Mouse (Mus musculus) liver, embryonic 16.5 days (tissue): ENCODE results near the gene Sat2. TPM values are rescaled to one million over a fixed set of nuclear protein-coding genes. Genes with fewer than 3 reads are reported as not detected.

ENCODE experiments used
- ATAC-seq: fragments of 200-750 bp; cut with Nextera tagmentation; 2 replicates; pipeline ENCODE4 v1.8.0; 2017; ENCODE audit warnings: low read depth, mild to moderate bottlenecking, moderate number of reproducible peaks, moderate library complexity
- H3K27ac ChIP-seq: fragments of 300-500 bp; sonication (generic); 2 replicates; pipeline ENCODE4 v1.5.1; 2014; ENCODE audit warnings: mild to moderate bottlenecking, low read length
- H3K27me3 ChIP-seq: fragments of 300-500 bp; sonication (generic); 2 replicates; pipeline ENCODE4 v1.6.1; 2014; ENCODE audit warnings: low read depth, low read length, mixed read lengths; ENCODE audit not compliant: control insufficient read depth, insufficient read depth
- H3K36me3 ChIP-seq: fragments of 300-500 bp; sonication (generic); 2 replicates; pipeline ENCODE4 v1.6.1; 2014; ENCODE audit warnings: mild to moderate bottlenecking; ENCODE audit not compliant: control insufficient read depth, insufficient read depth
- H3K4me1 ChIP-seq: fragments of 300-500 bp; sonication (generic); 2 replicates; pipeline ENCODE4 v1.6.1; 2014; ENCODE audit warnings: low read depth, low read length, mixed read lengths; ENCODE audit not compliant: control insufficient read depth
- H3K4me2 ChIP-seq: fragments of 300-500 bp; sonication (generic); 2 replicates; pipeline ENCODE4 v1.6.1; 2014; ENCODE audit warnings: low read depth, low read length, mixed read lengths
- H3K4me3 ChIP-seq: fragments of 300-500 bp; sonication (generic); 2 replicates; pipeline ENCODE4 v1.5.1; 2014; ENCODE audit warnings: low read depth, mild to moderate bottlenecking, low read length
- H3K9ac ChIP-seq: fragments of 300-500 bp; sonication (generic); 2 replicates; pipeline ENCODE4 v1.6.1; 2014; ENCODE audit warnings: low read depth, low read length
- H3K9me3 ChIP-seq: fragments of 300-500 bp; sonication (generic); replicated peaks from 2 replicates; pipeline ENCODE4 v1.6.1; 2016; ENCODE audit warnings: low read length; ENCODE audit not compliant: control insufficient read depth
- WGBS: fragments of 180-500 bp; shearing (Covaris S2); extraction: QIAGEN DNeasy Blood & Tissue Kit; methylation state at CpG from one replicate; pipeline ENCODE4 v1.1.7; 2014; ENCODE audit not compliant: insufficient replicate concordance; 5-methylcytosine and 5-hydroxymethylcytosine counted together
- microRNA counts: library from miRNA; unstranded; fragments of <30 nt; microRNA quantifications from one replicate; lab custom pipeline; 2016
- microRNA-seq: library from miRNA; unstranded; fragments of <30 nt; microRNA quantifications from one replicate; pipeline ENCODE4, GENCODE M21; 2016
- polyA plus RNA-seq: library from polyadenylated mRNA; unstranded; fragments of >200 nt; fragmentation: Nextera tagmentation; extraction: Ambion mirVana; gene quantifications from 2 replicates; pipeline ENCODE4 v1.2.1, GENCODE M21; 2015

Gene Sat2
- polyA plus RNA-seq, 1 experiment from 2014 or later: 11.5 TPM

DNA sequence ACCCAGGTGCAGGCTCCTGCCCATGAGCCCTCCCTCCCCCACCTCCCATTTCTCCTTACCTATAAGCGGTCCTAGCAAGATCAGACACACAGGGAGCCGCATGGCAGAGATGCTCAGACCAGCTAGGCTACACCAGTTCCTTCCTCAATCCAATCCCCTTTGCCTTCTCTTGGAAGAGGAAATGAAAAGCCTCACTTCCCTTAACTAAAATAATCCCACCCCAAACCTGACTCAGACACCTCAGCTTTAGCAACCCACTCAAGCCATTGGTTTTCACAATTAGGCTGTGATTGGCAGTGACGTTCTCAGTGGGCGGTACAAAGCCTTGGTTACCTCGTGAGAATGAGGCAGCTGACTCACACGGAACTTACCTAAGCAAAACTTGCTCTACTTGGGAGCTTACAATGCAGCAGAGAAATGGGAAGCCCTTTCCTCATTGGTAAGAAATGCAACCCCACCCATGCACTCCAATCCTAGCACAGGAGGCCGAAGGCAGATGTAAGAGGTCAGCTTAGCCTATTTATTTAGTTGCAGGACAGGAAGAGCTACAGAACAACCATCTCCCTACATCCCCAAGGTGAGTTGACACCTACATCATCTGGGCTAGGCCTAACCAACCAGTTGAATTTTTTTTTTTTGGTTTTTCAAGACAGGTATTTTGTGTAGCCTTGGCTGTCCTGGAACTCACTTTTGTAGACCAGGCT is 44.3 kb downstream of the Sat2 start, which contains the start of gene Cd68:
Gene Cd68 (minus strand): TSS at position 193 of the 704 bp plus-strand sequence.
- no peak within 1 kb of the TSS for H3K4me3 ChIP-seq
- ATAC-seq: no peak
- H3K27me3 ChIP-seq: no peaks in the 10 kb centered on the region
- H3K9ac ChIP-seq: no peak within 1 kb of the TSS
- no peaks in the 10 kb centered on the region for H3K9me3 ChIP-seq
- WGBS: 22% methylated on average over 7 of the region's 7 CpGs
- peaks cover 33% of the 10 kb centered on the region for H3K4me1 ChIP-seq
- H3K36me3 ChIP-seq: peaks cover 45% of the 10 kb centered on the region
- H3K27ac ChIP-seq: peak within 1 kb of the TSS; percentile 45
- no peak within 1 kb of the TSS; the same call in 1 of the 2 replicates for H3K4me2 ChIP-seq

DNA sequence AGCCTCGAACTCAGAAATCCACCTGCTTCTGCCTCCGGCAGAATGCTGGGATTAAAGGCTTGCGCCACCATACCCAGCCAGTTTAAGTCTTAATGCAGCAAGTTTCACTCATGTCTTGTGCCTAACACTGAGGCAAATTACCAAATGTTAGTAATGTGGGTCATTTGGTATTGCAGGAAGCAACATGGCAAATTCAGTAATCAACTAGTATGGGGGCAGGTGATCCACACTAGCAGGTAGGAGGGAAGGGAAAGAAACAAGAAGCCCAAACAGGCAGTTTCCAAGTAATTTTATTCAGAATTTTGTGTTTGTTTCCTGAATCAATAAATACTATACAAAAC is 44.8 kb downstream of the Sat2 start:
- peaks cover 45% of the 10 kb centered on the region for H3K36me3 ChIP-seq
- 76% methylated on average over 3 of the region's 3 CpGs for WGBS
- H3K27ac ChIP-seq: no peak overlapping the region
- H3K4me1 ChIP-seq: peaks cover 28% of the 10 kb centered on the region
- no peak overlapping the region for H3K9ac ChIP-seq
- no peak overlapping the region for H3K4me2 ChIP-seq
- H3K9me3 ChIP-seq: no peaks in the 10 kb centered on the region
- ATAC-seq: no peak
- no peaks in the 10 kb centered on the region for H3K27me3 ChIP-seq
- H3K4me3 ChIP-seq: no peak overlapping the region

DNA sequence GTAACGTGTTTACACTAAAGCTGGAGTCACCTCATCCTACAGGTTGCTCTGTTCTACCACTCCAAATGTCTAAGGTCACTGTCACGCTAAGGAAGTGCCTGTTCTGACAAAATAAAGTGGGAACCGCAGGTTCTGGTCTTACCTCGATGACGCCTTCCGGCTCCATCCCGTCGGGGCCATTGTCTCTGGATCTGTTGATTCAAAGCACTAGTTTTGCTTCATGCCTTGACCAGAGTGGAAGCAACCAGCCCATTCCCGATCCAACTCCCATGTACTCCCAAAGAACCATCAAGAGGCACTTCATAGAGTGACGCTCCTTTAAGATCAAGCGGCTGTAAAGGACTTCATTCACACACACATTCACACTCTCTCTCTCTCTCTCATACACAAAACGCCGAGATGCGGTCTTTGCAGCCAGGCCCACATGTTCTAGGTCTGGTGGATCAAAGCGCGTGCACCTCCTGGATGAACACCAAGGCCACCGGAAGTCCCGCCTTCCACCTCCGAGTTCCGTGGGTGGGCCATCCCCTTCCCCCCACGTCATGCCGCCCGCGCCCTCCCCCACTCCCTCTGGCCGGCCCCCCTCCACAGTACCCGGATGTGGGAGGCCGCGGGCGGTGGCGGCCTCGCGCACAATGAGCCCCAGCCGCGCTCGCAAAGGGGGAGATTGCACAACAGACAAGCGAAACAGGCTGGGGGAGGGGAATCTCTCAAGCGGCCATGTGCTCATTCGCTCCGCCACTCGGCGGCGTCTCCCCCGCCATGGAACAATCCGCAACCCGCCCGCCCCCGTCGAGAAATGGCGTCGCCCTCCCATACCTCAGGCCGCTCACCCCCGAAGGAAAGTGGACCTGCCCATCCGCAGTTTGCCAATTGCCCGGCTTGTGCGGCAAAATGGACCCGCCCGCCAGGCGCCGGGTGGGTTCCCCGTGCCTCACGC is 49.2 kb downstream of the Sat2 start:
- Histone ChIP-seq H3K9ac (peak overlapping the region; percentile 98), H3K27ac (peak overlapping the region; percentile 97), H3K4me1 (peaks cover 22% of the 10 kb centered on the region), H3K36me3 (peaks cover 62% of the 10 kb centered on the region), H3K27me3 (no peaks in the 10 kb centered on the region), H3K4me2 (peak overlapping the region; percentile 78), H3K4me3 (peak overlapping the region; percentile 97), H3K9me3 (no peaks in the 10 kb centered on the region)
- WGBS: under 1% methylated on average over 55 of the region's 61 CpGs
- ATAC-seq: peak; percentile 68

DNA sequence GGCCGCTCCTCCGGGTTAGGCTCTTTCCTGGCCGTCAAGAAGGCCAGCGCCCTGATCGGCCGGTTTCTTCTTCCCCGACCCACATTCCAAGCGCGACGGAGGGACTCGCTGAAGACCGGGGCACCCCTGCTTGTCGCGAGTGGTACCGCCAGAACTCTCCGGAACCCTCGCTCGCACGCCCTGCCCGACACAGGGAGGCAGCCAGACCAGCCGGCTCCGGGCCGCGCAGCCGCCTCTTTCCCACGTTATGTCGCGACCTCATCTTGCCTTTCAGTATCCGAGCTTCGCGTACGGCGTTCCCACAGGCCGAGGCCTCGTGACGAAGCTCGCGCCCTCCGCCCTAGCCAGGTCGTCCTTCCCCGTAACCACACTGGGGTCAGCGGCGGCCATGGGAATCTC is 49.9 kb downstream of the Sat2 start:
- H3K4me1 ChIP-seq: peaks cover 22% of the 10 kb centered on the region
- H3K27ac ChIP-seq: peak overlapping the region; percentile 97
- no peaks in the 10 kb centered on the region for H3K27me3 ChIP-seq
- H3K4me2 ChIP-seq: peak overlapping the region; percentile 78
- peak overlapping the region; percentile 97 for H3K4me3 ChIP-seq
- peaks cover 63% of the 10 kb centered on the region for H3K36me3 ChIP-seq
- ATAC-seq: no peak
- under 1% methylated on average over 43 of the region's 43 CpGs for WGBS
- H3K9me3 ChIP-seq: no peaks in the 10 kb centered on the region
- peak overlapping the region; percentile 98 for H3K9ac ChIP-seq

DNA sequence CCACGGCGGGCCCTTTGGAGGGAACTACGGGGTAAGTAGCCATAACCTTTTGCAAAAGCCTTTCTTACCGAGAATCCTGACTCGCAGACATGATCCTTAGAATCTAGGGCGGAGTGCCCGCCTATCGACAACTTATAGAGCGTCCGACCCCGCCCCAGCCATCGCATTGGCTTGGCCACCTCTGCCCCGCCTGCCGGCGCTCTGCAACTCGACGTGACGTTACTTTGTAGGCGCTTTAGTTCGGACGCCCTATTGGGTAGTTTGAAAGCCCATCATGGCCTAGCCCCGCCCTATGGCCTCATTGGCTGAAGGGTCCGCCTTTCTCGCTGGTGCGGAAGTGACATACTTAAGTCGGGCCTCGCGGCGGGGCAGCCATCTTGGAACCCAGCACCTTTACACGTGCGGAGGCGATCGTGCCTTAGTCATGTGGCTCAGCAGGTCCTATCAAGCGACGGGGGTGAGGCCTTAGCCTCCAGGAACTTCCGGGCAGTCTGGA is 50.4 kb downstream of the Sat2 start, which contains the start of gene Eif4a1:
Gene Eif4a1 (minus strand): TSS at position 213 of the 496 bp plus-strand sequence.
- Histone ChIP-seq H3K9ac (peak within 1 kb of the TSS; percentile 98), H3K9me3 (no peaks in the 10 kb centered on the region), H3K27me3 (no peaks in the 10 kb centered on the region), H3K4me2 (peak within 1 kb of the TSS; percentile 78), H3K4me3 (peak within 1 kb of the TSS; percentile 97), H3K4me1 (peaks cover 22% of the 10 kb centered on the region), H3K27ac (peak within 1 kb of the TSS; percentile 97), H3K36me3 (peaks cover 64% of the 10 kb centered on the region)
- ATAC-seq: peak; percentile 95
- WGBS: under 1% methylated on average over 36 of the region's 36 CpGs

MicroRNAs within 50 kb of the gene (microRNA counts, 519-probe panel; counts per million panel counts)
- 60.7 counts per million for microRNA mmu-miR-1934 (lab: Ali Mortazavi, UCI)
- 2,187 counts per million, percentile 37 among the panel's probes with 10 or more counts for microRNA mmu-miR-467f (lab: Ali Mortazavi, UCI)

Small RNA genes lying within 50 kb of the gene (microRNA-seq; reads per million reads assigned to microRNA genes)
- gene Mir1934 (5.2 reads per million, percentile 17 among the genes with 10 or more reads in this experiment), gene Mir467f (not detected)

Other genes with a start within 250 kb of the Sat2 start
- gene Naa38, start 226.5 kb upstream of the Sat2 start, polyA plus RNA-seq: 73.4 and 76.8 TPM in 2 replicates
- gene Cyb5d1, start 226.4 kb upstream of the Sat2 start, polyA plus RNA-seq: 9.5 and 9.9 TPM in 2 replicates
- gene Tmem88, start 223.8 kb upstream of the Sat2 start, polyA plus RNA-seq: 7.1 and 7.8 TPM in 2 replicates
- gene Kdm6b, start 208.3 kb upstream of the Sat2 start, polyA plus RNA-seq: 4.1 and 4.3 TPM in 2 replicates
- gene Dnah2, start 72.9 kb upstream of the Sat2 start, polyA plus RNA-seq: 0.07 and 0.09 TPM in 2 replicates
- gene Efnb3, start 61.8 kb upstream of the Sat2 start, polyA plus RNA-seq: 0.27 and 0.39 TPM in 2 replicates
- 14.6 and 15.5 TPM in 2 replicates for gene Wrap53, start 41.8 kb upstream of the Sat2 start, polyA plus RNA-seq
- 55.5 and 55.8 TPM in 2 replicates for gene Trp53, start 41.7 kb upstream of the Sat2 start, polyA plus RNA-seq
- gene Atp1b2, start 16.1 kb upstream of the Sat2 start, polyA plus RNA-seq: 11.2 and 12.6 TPM in 2 replicates
- 26.2 and 27.9 TPM in 2 replicates for gene Shbg, start 4.1 kb upstream of the Sat2 start, polyA plus RNA-seq
- gene Fxr2, start 11.0 kb downstream of the Sat2 start, polyA plus RNA-seq: 7.0 and 8.1 TPM in 2 replicates
- gene Sox15, start 33.3 kb downstream of the Sat2 start, polyA plus RNA-seq: 0.11 TPM in 1 of 2 replicates, not detected in the other
- 34.5 and 35.0 TPM in 2 replicates for gene Mpdu1, start 40.6 kb downstream of the Sat2 start, polyA plus RNA-seq
- 32.0 and 35.4 TPM in 2 replicates for gene Cd68, start 44.1 kb downstream of the Sat2 start, polyA plus RNA-seq
- 223 and 225 TPM in 2 replicates for gene Eif4a1, start 50.4 kb downstream of the Sat2 start, polyA plus RNA-seq
- gene Senp3, start 60.1 kb downstream of the Sat2 start, polyA plus RNA-seq: 22.7 and 24.9 TPM in 2 replicates
- 0.17 and 0.40 TPM in 2 replicates for gene Tnfsf13, start 63.8 kb downstream of the Sat2 start, polyA plus RNA-seq
- 2.5 and 2.8 TPM in 2 replicates for gene Tnfsf12, start 73.8 kb downstream of the Sat2 start, polyA plus RNA-seq
- gene Tnfsfm13, start 74.1 kb downstream of the Sat2 start, polyA plus RNA-seq: 0.95 and 1.1 TPM in 2 replicates
- gene Polr2a, start 136.6 kb downstream of the Sat2 start, polyA plus RNA-seq: 11.1 and 11.9 TPM in 2 replicates
- gene Slc35g3, start 139.9 kb downstream of the Sat2 start, polyA plus RNA-seq: 0.07 TPM in 1 of 2 replicates, not detected in the other
- 0.61 and 0.81 TPM in 2 replicates for gene Zbtb4, start 143.9 kb downstream of the Sat2 start, polyA plus RNA-seq
- 0.61 and 0.96 TPM in 2 replicates for gene Chrnb1, start 173.9 kb downstream of the Sat2 start, polyA plus RNA-seq
- 0.19 and 0.21 TPM in 2 replicates for gene Fgf11, start 179.8 kb downstream of the Sat2 start, polyA plus RNA-seq
- 0.62 and 1.0 TPM in 2 replicates for gene Tmem102, start 183.6 kb downstream of the Sat2 start, polyA plus RNA-seq
- gene Gm39566, start 193.3 kb downstream of the Sat2 start, polyA plus RNA-seq: not detected in 2 replicates
- gene Spem2, start 196.4 kb downstream of the Sat2 start, polyA plus RNA-seq: not detected in 2 replicates
- not detected in 2 replicates for gene Spem1, start 200.2 kb downstream of the Sat2 start, polyA plus RNA-seq
- 0.66 and 0.83 TPM in 2 replicates for gene Nlgn2, start 215.8 kb downstream of the Sat2 start, polyA plus RNA-seq
- 404 and 413 TPM in 2 replicates for gene Tmem256, start 216.5 kb downstream of the Sat2 start, polyA plus RNA-seq
- 22.0 and 27.8 TPM in 2 replicates for gene Plscr3, start 224.4 kb downstream of the Sat2 start, polyA plus RNA-seq
- 0.74 and 0.96 TPM in 2 replicates for gene Tnk1, start 236.7 kb downstream of the Sat2 start, polyA plus RNA-seq